Mouse (Mus musculus) WW6 (cell line): ENCODE data around the gene Itm2b.

Experiments used
- DNase-seq: peaks from one replicate; pipeline ENCODE4 v3.0.0-alpha.2; 2013; ENCODE audit warnings: low read depth, low spot score

Gene Itm2b

GRCm38 (mm10) chr14:73324634-73325455 lies 60.2 kb downstream of the Itm2b start:
- DNase-seq, result no peak

- DNase-seq, result no peak
These were observed 61.1 kb downstream of the Itm2b start for GRCm38 (mm10) chr14:73323965-73324364.

- DNase-seq, result no peak
These were observed 62.9 kb downstream of the Itm2b start for GRCm38 (mm10) chr14:73322142-73322541.

- no peak for DNase-seq
These were observed 68.2 kb downstream of the Itm2b start for GRCm38 (mm10) chr14:73316933-73317332.

GRCm38 (mm10) chr14:73313864-73314263 lies 71.2 kb downstream of the Itm2b start:
- no peak for DNase-seq

- no peak for DNase-seq
These were observed 71.7 kb downstream of the Itm2b start for GRCm38 (mm10) chr14:73313396-73313795.

- DNase-seq, result no peak
These were observed 72.2 kb downstream of the Itm2b start for GRCm38 (mm10) chr14:73312909-73313308.
